Mouse (Mus musculus): ENCODE data around the gene Fam102b.

Fam102b gene

DNA sequence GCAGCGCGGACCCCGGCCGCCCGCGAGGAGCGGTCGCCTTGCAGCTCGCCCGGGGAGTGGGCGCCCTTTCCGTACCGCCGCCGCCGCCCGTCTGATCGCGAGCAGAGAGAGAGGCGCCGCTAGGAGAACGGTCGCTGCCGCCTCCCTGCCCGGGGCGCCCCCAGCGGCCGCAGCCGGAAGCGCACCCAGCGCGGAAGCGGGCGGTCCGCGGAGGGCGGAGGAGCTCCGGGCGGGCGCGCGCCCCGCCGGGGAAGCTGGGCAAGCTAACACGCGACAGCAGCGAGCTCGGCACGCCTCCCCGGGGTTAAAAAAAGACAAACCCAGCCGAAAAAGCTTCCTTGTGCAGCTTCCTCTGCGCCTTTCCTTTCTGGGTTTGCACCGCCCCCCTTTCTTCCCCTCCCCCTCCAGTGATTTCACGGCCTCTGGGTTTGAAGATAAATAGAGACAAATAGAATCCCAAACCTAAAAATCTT lies at the start of gene Fam102b:
Fam102b (minus strand) TSS at position 93 of the 473 bp plus-strand sequence.
- DNase-seq: peak; percentile 90

DNA sequence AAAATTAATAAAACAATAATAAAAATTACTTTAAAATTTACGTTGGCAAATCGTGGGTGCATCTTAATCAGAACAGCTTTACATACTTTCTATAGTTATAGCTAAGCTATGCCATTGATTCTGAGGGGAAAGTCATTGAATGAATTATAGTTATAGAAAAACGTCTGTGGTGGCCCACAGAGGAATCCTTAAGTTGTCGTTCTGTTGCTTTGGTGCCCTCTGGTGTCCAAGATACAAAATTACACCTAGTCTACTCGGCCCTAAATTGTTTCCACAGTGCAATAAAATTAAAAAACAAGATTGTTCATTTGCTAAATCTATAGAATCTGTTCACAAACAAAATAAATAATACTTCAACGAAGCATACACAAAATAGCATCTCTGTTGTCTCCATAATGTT lies 35.6 kb upstream of the Fam102b start:
- DNase-seq: peak; percentile 63

DNA sequence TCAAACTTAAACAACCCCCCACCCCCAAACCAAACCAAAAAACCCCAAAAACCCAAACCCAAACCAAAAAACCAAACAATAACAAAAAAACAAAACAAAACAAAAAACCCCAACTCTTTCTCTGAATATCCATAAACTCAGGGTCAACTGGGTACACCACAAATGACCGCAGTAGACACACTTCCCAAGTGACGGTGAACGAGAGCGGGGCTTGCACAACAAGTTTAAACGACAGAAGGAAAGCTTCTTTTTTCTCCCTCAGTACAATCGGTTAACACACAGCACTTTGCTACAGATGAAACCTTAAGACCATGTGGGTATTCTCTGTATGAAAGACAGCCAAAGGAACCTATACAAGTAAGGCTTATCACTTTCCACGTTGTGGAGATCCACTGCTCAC lies 35.0 kb upstream of the Fam102b start:
- DNase-seq: no peak

GRCm38 (mm10) chr3:109059903-109060302 lies 32.5 kb upstream of the Fam102b start:
- DNase-seq: no peak

DNA sequence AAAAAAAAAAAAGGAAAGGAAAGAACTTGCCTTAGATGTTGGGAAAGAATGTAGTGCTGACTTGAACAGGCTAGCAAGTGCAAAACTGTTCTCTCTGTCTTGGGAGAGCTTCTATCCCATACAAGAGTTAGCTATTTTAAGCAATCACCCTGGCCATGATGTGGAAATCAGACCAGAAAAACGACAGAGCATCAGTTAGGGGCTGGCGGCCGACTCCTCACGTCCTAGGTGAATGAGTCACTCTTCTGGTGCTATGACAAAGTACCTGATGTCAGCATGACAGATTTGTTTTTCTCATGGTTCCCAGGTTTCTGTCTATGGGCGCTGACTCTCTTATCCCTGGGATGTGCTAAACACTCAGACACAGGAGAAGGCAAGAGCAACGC lies 24.5 kb upstream of the Fam102b start:
- no peak for DNase-seq

- peak; percentile 39 for DNase-seq
Observed at GRCm38 (mm10) chr3:109051056-109051945, 23.9 kb upstream of the Fam102b start.

- no peak for DNase-seq
Observed at GRCm38 (mm10) chr3:109047707-109048283, 20.4 kb upstream of the Fam102b start.

DNA sequence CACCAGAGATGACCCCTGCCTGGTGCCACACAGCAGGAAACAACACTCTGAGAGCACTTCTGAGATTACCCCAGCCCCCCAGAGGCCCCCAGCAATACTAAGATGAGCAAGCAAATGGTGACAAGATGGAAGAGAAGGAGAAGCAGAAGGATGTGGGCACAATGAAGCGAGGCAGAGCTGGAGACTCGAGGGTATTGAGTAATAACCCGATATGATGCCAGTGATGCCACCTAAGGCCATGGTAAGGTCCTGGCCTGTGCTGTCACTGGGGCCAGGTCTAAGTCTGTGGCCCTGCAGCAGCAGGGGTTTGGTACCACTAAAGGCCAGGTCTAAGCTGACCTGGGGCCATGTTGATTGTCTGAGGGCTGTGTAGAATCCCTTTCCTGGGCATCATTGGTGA lies 19.0 kb upstream of the Fam102b start:
- DNase-seq: no peak

DNA sequence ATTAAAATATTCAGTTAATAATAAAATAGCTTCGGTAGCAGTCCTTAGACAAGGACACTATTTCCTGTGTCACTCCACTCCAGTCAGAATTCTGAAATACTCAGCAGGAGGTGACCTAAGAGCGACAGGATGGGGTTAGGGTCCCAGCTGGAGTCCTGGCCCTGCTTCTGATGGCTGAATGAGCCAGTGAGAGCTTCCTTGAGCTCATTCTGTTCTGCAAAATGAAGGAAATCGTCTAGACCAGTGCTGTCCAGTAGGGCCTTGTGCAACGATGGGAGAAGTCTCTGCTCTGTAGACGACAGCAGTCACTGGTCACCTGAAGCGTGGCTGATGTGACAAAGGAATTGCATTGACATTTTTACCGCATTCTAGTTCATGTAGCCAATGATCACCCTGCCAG lies 16.0 kb upstream of the Fam102b start:
- no peak for DNase-seq

DNA sequence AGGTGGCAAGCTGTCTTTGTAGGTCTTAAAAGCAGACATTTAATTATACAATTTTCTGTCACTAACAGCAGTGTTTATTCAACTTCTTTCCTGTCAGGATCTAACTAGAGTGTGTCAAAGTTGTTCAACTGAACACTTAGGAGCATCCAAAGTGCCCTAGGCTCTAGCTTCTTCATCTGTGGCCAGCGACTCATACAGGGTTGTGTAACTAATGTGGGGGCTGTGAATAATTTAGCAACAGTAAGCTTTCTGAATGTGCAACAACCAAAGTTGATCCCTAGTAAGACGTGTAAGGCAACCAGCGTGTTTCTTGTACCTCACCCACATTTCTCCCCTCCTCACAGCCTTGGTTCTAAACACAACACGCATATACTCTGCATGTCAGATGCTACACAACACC lies 13.5 kb upstream of the Fam102b start:
- no peak for DNase-seq

DNA sequence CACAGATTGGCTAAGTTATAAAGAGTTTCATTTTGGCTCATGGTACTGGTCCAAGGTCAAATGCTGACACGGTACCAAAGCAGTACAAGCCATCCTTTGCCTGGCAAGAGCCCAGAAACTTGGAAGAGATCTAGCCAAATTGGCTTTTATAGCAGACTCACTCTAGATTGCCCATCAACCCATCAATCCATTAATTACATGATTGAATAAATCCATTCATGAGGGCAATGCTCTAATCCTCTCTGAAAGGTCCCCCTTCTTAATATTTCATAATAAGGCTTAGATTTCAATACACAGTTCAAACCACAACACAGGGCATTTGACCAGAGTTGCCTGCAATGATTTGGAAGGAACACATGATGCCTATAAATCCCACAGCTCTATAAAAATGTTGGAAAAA lies 7.0 kb upstream of the Fam102b start:
- no peak for DNase-seq

GRCm38 (mm10) chr3:109032306-109032705 lies 4.9 kb upstream of the Fam102b start:
- no peak for DNase-seq

GRCm38 (mm10) chr3:109031626-109032025 lies 4.2 kb upstream of the Fam102b start:
- no peak for DNase-seq

DNA sequence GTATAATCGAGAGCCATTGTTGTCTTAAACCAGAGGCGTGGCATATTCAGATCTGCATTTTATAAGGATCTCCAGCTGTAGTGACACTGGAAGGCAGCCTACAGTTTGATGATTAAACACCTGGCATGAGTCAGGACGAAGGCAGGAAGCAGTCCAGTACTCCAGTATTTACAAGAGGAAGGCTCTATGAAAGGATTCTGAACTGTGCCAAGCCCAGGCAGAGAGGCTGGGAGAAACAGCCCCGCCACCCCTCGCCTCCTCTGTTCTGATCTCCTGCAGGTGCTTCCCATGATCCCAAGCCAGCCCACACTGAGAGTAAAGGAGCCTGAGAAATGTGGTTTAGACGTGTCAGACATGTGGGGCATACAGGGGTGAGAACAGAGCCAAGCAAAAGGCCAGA lies 3.4 kb upstream of the Fam102b start:
- peak; percentile 68 for DNase-seq

DNA sequence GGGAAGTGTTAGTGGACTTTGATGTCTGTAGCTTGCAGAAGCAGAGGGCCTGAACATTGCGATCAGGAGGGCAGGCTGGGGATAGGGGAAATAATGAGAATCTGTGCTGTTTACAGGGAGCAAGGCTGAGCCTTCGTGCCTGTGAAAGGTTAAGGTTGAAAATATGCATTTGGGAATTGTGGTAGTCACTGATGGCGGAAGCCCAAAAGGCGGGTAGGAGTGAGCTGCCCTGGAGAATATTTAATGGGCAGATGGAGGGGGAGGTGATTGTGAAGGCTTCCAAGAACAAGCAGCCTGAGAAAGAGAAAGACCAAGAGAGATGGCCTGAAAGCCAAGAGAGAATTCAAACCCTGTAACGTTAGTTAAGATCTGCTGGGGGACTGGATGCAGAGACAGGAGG lies 2.3 kb upstream of the Fam102b start:
- no peak for DNase-seq

DNA sequence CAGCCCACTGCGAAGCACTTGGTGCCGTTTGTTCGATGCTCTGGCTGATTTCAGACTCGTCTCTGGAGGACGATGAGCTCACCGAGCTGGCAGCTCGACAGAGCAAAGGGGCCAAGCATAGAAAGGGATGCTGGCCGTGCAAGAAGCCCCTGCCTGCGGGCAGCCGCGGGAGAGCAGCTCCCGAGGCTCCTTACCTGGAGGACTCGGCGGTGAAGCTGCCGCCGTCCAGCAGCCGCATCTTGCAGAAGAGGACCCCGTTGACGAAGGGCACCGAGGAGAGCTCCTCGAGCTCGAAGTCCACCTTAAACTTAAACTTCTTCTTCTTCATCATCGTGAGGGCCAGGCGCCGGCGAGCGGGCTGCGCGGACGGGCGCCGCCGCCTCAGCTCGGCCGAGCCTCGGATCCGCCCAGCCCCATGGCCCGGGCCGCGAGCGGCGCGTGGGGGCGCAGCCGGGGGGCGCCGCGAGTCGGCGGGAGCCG lies 376 bp downstream of the Fam102b start:
- peak; percentile 32 for DNase-seq

- peak; percentile 35 for DNase-seq
Observed at GRCm38 (mm10) chr3:109026462-109026990, 881 bp downstream of the Fam102b start.

- DNase-seq: peak; percentile 92
Observed at GRCm38 (mm10) chr3:109025579-109025978, 1.8 kb downstream of the Fam102b start.

DNA sequence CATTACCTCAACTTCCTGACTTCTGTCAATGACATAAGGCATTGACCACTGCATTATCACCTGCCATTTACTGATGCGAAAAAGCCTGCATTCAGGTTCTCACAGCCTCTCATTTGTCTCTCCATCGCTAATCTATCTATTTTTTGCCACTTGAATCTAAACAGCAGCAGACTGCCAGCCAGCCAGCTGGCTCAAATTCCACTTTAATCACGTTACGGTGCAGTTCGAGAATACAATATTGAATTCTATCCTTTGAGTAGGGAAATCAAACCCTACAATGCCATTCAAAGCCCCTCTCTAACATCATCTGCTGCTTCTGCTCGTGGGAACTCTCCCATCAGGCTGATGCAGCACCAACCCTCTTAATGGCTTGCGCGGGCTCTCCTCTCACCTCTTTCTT lies 4.3 kb downstream of the Fam102b start:
- DNase-seq: no peak

DNA sequence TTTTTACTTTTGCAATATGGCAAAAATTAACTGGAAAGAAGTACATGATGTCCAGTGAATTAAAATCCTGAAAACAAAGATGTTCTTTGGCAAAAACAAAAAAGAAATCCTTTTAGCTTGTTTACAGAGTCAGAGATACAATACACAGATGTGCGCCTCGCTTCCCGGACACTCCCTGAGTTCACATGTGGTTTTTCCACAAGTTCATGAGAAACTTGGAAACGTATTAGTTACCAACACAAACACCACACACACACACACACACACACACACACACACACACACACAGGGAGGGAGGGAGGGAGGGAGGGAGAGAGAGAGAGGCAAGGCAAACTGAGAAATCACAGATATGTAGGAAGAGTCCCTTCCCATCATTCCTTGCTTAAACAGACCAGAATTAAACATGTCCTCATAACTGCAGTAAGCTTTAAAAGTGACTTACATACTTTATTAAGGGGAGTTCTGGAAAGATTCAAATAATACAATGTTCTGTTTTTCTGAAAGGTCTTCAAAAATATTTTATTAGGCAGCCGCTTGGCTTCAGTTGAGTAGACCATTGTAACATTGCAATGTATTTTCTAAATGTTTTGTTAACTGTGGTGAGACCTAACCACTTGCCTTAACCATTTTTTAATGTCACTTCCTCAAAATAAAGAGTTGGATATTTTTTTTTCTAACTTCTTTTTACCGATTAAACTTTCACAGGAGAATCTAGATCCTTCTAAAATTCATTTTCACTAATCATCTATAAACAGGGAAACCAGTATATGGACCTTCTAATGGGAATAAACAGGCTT lies 5.5 kb downstream of the Fam102b start:
- peak; percentile 37 for DNase-seq

- no peak for DNase-seq
Observed at GRCm38 (mm10) chr3:109018336-109018735, 9.1 kb downstream of the Fam102b start.

DNA sequence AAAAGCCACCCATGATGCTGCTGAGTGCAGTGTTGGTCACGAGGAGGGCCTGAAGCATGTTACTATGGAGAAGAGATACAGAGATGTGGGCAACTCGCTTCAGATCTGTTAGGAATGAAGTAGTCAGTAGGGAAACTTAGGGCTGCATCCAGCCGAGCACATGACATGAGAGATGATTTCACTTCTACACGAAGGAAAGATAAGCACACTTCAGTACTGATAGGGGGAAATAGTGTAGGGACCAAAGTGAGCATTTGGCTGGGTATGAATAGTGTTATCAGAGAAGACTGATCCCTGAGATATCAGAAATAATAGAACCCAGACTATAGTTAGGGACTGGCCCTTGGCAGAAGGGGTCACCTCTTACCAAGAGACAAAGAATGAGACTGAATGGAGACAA lies 14.8 kb downstream of the Fam102b start:
- no peak for DNase-seq

All from lung, postnatal 36 days (tissue).